ENCODE assay signal across 8 mouse cellular contexts in genomic region chr17:30196401-30197279, GRCm38 (mm10).
DNase-seq lines count a peak whose midpoint lies in the region; ATAC-seq lines count a peak whose summit lies in the region.

No protein-coding gene starts in this region.

- H3K4me1 ChIP-seq in heart, embryonic 10.5 days, result peaks cover 100% of the 10 kb centered on the region
- peaks cover 66% of the 10 kb centered on the region for H3K4me1 ChIP-seq in limb, embryonic 10.5 days
- peaks cover 90% of the 10 kb centered on the region for H3K4me1 ChIP-seq in neural tube, embryonic 15.5 days

- no peaks in the 10 kb centered on the region for H3K27me3 ChIP-seq in heart, embryonic 10.5 days (ENCODE audit: insufficient read depth, poor library complexity, severe bottlenecking)
- H3K27me3 ChIP-seq in limb, embryonic 10.5 days (ENCODE audit: low read depth, poor library complexity, severe bottlenecking), result no peaks in the 10 kb centered on the region
- no peaks in the 10 kb centered on the region for H3K27me3 ChIP-seq in neural tube, embryonic 15.5 days (replicated peaks)

- H3K4me2 ChIP-seq in neural tube, embryonic 15.5 days, result no peak overlapping the region

- DNase-seq in heart, adult 18-20 months, result peak; percentile 45 to 49
- DNase-seq in heart, adult 8-10 months (ENCODE audit: low spot score), result no peak
- DNase-seq in urinary bladder, postnatal 14 days (ENCODE audit: low spot score), result peak; percentile 4
- no peak for DNase-seq in urinary bladder, postnatal 25 days (ENCODE audit: low spot score)
- no peak for DNase-seq in heart, embryonic 10.5 days (ENCODE audit: low spot score)
- no peak for DNase-seq in limb, embryonic 10.5 days (ENCODE audit: low spot score)
- DNase-seq in retina, postnatal 1 day, result no peak

- 60% methylated on average over 17 of the region's 17 CpGs for WGBS in heart, embryonic 10.5 days
- WGBS in limb, embryonic 10.5 days, result 80% methylated on average over 17 of the region's 17 CpGs
- 67% methylated on average over 17 of the region's 17 CpGs for WGBS in neural tube, embryonic 15.5 days

- H3K36me3 ChIP-seq in heart, embryonic 10.5 days, result peaks cover 16% of the 10 kb centered on the region
- H3K36me3 ChIP-seq in limb, embryonic 10.5 days, result peaks cover 44% of the 10 kb centered on the region
- H3K36me3 ChIP-seq in neural tube, embryonic 15.5 days, result no peaks in the 10 kb centered on the region

- H3K9ac ChIP-seq in neural tube, embryonic 15.5 days (replicated peaks), result 0 out of 2 replicates have a peak overlapping the region, but pooled peaks have one; percentile 17

- ATAC-seq in neural tube, embryonic 15.5 days (ENCODE audit: low FRiP score), result no peak

- peak overlapping the region; percentile 81 for H3K27ac ChIP-seq in heart, embryonic 10.5 days
- peak overlapping the region; percentile 68 for H3K27ac ChIP-seq in limb, embryonic 10.5 days
- peak overlapping the region; percentile 14; the same call in 1 of the 2 replicates for H3K27ac ChIP-seq in neural tube, embryonic 15.5 days (replicated peaks)

- H3K4me3 ChIP-seq in heart, embryonic 10.5 days, result 0 out of 2 replicates have a peak overlapping the region, but pooled peaks have one; percentile 6
- no peak overlapping the region for H3K4me3 ChIP-seq in limb, embryonic 10.5 days
- H3K4me3 ChIP-seq in neural tube, embryonic 15.5 days (replicated peaks), result no peak overlapping the region

- H3K9me3 ChIP-seq in heart, embryonic 10.5 days, result no peaks in the 10 kb centered on the region
- no peaks in the 10 kb centered on the region for H3K9me3 ChIP-seq in limb, embryonic 10.5 days (replicated peaks)
- H3K9me3 ChIP-seq in neural tube, embryonic 15.5 days (replicated peaks), result no peaks in the 10 kb centered on the region

Comparison
In these comparisons a context has a peak if more than half of its experiments do, and no peak if none do; other contexts are left out.
1. DNase-seq: peak in heart, adult 18-20 months (2 of 2) and urinary bladder, postnatal 14 days (single experiment); none in heart, adult 8-10 months (single experiment), urinary bladder, postnatal 25 days (single experiment), heart, embryonic 10.5 days (single experiment), limb, embryonic 10.5 days (single experiment) and retina, postnatal 1 day (single experiment).
2. H3K27ac ChIP-seq: peak in every context shown above with its lines; median percentile 81 in heart, embryonic 10.5 days; 68 in limb, embryonic 10.5 days; 14 in neural tube, embryonic 15.5 days.